Mouse (Mus musculus): ENCODE data around the gene Psapl1. TPM values are rescaled to one million over a fixed set of nuclear protein-coding genes. Genes with fewer than 3 reads are reported as not detected.

The Psapl1 gene
- total and polyA plus RNA-seq, 3 experiments, result not detected

GRCm38 (mm10) chr5:36188310-36188709 is 15.5 kb upstream of the Psapl1 start:
- H3K9me3 ChIP-seq (replicated peaks; ENCODE audit: low read length), result peaks cover under 1% of the 10 kb centered on the region
- dilution Hi-C loops (cut with MboI; ENCODE audit: extremely low pct_ligation_motif_present, extremely low pct_unique_long_range_greater_than_20kb, low sequenced_read_pairs), result no loop called here

DNA sequence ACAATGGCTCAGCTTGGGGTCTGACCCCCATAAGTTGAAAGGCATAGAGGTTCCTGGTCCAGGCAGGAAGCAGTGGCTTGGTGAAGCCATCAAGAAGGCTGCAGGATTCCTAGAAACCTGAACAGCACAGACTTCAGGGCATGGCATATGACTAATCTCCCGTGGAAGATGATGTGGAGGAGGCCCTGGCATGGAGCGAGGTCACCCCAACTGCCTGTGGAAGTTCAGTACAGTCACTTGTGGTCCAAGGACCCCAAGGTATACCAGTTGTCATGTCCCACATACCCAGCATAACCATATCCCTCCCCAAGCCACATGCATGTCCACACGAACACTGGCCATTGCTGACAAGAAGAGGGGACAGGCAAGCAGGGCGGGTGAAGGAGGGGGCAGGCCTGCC is 12.5 kb upstream of the Psapl1 start:
- Histone ChIP-seq H3K36me3 (replicated peaks in 1 of 2; ENCODE audit: control insufficient read depth in 1 of 2, insufficient read depth in 1 of 2, low read length in 1 of 2) (no peaks in the 10 kb centered on the region), H3K4me3 (replicated peaks in 1 of 3; ENCODE audit: low read depth in 2 of 3, low read length in 2 of 3, poor library complexity in 1 of 3) (no peak overlapping the region), H3K4me2 (ENCODE audit: insufficient read depth, low read depth, poor library complexity, severe bottlenecking) (no peak overlapping the region), H3K27ac (ENCODE audit: insufficient read depth, low read depth) (no peak overlapping the region), H3K79me2 (replicated peaks; ENCODE audit: control insufficient read depth, extremely low read depth, insufficient read depth, poor library complexity, severe bottlenecking) (no peaks in the 10 kb centered on the region), H3K27me3 (replicated peaks) (peaks cover 92% of the 10 kb centered on the region), H3K4me1 (ENCODE audit: control insufficient read depth in 1 of 2, insufficient read depth in 2 of 2) (peaks cover 4 to 12% of the 10 kb centered on the region in 2 experiments; a peak in 3 of 4 replicates), H3K9ac (ENCODE audit: insufficient read depth, low read depth) (no peak overlapping the region), H3K9me3 (replicated peaks; ENCODE audit: low read length) (no peaks in the 10 kb centered on the region)
- DNase-seq (ENCODE audit: extremely low read depth), result no peak
- in situ Hi-C loops (cut with MboI; ENCODE audit: low pct_ligation_motif_present, low pct_unique_long_range_greater_than_20kb, low sequenced_read_pairs), result no loop called here
- dilution Hi-C loops (cut with MboI; ENCODE audit: extremely low pct_ligation_motif_present, extremely low pct_unique_long_range_greater_than_20kb, low sequenced_read_pairs), result no loop called here
- no peak for TF ChIP-seq KAT2A (IDR thresholded peaks at IDR 0.05; ENCODE audit: insufficient replicate concordance, low read length)

More at GRCm38 (mm10) chr5:36188310-36188709, 15.5 kb upstream of the Psapl1 start:
- Histone ChIP-seq H3K27ac (ENCODE audit: insufficient read depth, low read depth) (no peak overlapping the region), H3K4me3 (replicated peaks in 1 of 3; ENCODE audit: low read depth in 2 of 3, low read length in 2 of 3, poor library complexity in 1 of 3) (no peak overlapping the region), H3K79me2 (replicated peaks; ENCODE audit: control insufficient read depth, extremely low read depth, insufficient read depth, poor library complexity, severe bottlenecking) (no peaks in the 10 kb centered on the region), H3K36me3 (replicated peaks in 1 of 2; ENCODE audit: control insufficient read depth in 1 of 2, insufficient read depth in 1 of 2, low read length in 1 of 2) (no peaks in the 10 kb centered on the region), H3K4me1 (ENCODE audit: control insufficient read depth in 1 of 2, insufficient read depth in 2 of 2) (no peaks in the 10 kb centered on the region), H3K27me3 (replicated peaks) (peaks cover 84% of the 10 kb centered on the region), H3K4me2 (ENCODE audit: insufficient read depth, low read depth, poor library complexity, severe bottlenecking) (no peak overlapping the region), H3K9ac (ENCODE audit: insufficient read depth, low read depth) (no peak overlapping the region)
- DNase-seq (ENCODE audit: extremely low read depth), result no peak
- TF ChIP-seq KAT2A (IDR thresholded peaks at IDR 0.05; ENCODE audit: insufficient replicate concordance, low read length) (no peak), JUND (conservative IDR thresholded peaks at IDR 0.05; ENCODE audit: low read depth, low read length) (no peak), GABPA (IDR thresholded peaks at IDR 0.05; ENCODE audit: insufficient replicate concordance, low read depth, low read length) (no peak), NRF1 (IDR thresholded peaks at IDR 0.05; ENCODE audit: low read depth, low read length) (no peak), MEF2A (IDR thresholded peaks at IDR 0.05; ENCODE audit: borderline replicate concordance, low read depth, low read length) (no peak), ZKSCAN1 (IDR thresholded peaks at IDR 0.05; ENCODE audit: borderline replicate concordance, low read depth, low read length) (no peak), PAX5 (IDR thresholded peaks at IDR 0.05; ENCODE audit: low read length) (no peak), USF2 (conservative IDR thresholded peaks at IDR 0.05; ENCODE audit: low read depth, low read length) (no peak), TCF12 (IDR thresholded peaks at IDR 0.05; ENCODE audit: low read depth, low read length) (no peak), POLR2AphosphoS2 (IDR thresholded peaks at IDR 0.05; ENCODE audit: low read depth, low read length) (no peak), ETS1 (conservative IDR thresholded peaks at IDR 0.05; ENCODE audit: low read depth, low read length) (no peak), MAZ (IDR thresholded peaks at IDR 0.05; ENCODE audit: low read depth, low read length) (no peak), MYC (IDR thresholded peaks at IDR 0.05; ENCODE audit: low read depth, low read length) (no peak), EP300 (IDR thresholded peaks at IDR 0.05; ENCODE audit: low read length) (no peak), USF1 (IDR thresholded peaks at IDR 0.05; ENCODE audit: low read depth, low read length) (no peak), BHLHE40 (IDR thresholded peaks at IDR 0.05; ENCODE audit: low read depth, low read length) (no peak), MXI1 (IDR thresholded peaks at IDR 0.05; ENCODE audit: low read depth, low read length) (no peak), IRF4 (IDR thresholded peaks at IDR 0.05; ENCODE audit: low read depth, low read length) (no peak), ZMIZ1 (IDR thresholded peaks at IDR 0.05; ENCODE audit: low read depth, low read length) (no peak), RCOR1 (conservative IDR thresholded peaks at IDR 0.05; ENCODE audit: low read depth, low read length) (no peak)
- in situ Hi-C loops (cut with MboI; ENCODE audit: low pct_ligation_motif_present, low pct_unique_long_range_greater_than_20kb, low sequenced_read_pairs), result no loop called here
